Mouse (Mus musculus): ENCODE measurements around the gene Clec2g.
"Not testable (repeated sequence)": the region's sequence is repeated elsewhere in the genome, so short reads cannot be mapped to it uniquely, and the experiment has no call there.

Gene Clec2g

GRCm38 (mm10) chr6:128934081-128934480 lies at the start of gene Clec2g:
Gene Clec2g (plus strand): TSS chr6:128934381.
- DNase-seq (ENCODE audit: low spot score): not testable (repeated sequence)

- DNase-seq (ENCODE audit: low spot score): not testable (repeated sequence)
Measured at GRCm38 (mm10) chr6:128887091-128887790, 46.9 kb upstream of the Clec2g start, which contains the start of gene Clec2i. Gene Clec2i (plus strand): TSS chr6:128887588.

DNA sequence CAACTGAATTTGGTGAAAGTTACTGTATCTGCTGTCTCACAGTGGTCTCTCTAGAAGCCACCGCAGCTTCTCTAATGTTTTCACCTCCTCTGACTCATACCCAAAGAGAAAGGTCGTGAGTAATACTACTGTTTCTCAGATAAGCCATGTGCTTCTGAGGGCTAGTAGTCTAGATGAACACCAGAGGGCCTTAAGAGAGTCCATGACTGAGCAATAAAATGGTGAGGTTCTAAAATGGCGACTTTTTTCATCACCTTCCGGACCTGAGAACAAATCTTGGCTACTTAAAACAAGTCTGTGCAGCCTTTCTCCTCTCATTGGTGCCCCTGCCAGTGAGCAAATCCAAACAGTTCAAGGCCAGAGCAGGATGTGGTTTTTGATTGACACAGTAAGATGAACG lies 45.3 kb upstream of the Clec2g start:
- no peak for DNase-seq (ENCODE audit: low spot score)

DNA sequence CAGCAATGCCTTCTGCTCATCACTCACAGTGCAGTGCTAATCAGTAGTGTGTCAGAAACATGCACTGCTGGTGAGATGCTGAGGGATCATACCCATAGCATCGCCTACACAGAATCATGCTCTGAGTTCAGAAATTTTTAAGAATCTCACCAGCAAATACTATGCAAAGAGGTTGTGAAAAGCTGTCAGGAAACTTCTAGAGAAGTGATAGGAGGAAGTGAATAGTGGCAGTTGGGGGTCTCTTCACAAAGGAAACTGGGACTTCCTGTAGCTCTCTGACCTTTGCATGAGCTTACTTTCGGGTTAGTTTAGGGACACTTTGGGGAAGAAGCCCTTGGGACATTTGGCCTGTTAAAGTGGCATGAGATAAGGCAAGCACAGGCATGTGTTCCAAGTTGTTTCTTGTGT lies 43.2 kb upstream of the Clec2g start, which contains the start of gene BC035044:
BC035044 (minus strand) TSS at position 179 of the 408 bp plus-strand sequence.
- DNase-seq (ENCODE audit: low spot score): no peak

GRCm38 (mm10) chr6:128895404-128896001 lies 38.7 kb upstream of the Clec2g start:
- DNase-seq (ENCODE audit: low spot score): no peak

DNA sequence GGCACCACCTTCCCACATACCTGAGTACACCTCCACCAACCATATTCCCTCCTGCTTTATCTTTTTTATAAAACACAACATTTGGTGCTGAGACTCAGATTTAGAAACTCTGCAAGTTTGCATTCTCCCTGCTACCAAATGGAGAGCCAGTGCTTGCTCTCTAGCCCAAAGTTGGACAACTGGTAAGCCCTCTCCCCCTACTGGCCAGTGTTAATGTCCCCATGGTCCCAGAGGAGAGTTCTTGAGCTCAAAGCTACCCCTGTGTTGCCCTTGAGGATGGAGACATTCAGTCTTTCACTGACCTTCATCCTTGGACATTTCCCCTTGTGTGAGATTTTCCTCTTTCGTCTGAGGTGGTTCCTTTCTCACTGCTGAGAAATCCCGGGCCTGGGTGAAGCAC lies 34.1 kb upstream of the Clec2g start:
- DNase-seq (ENCODE audit: low spot score): no peak

GRCm38 (mm10) chr6:128900796-128901552 lies 33.2 kb upstream of the Clec2g start:
- not testable (repeated sequence) for DNase-seq (ENCODE audit: low spot score)

- DNase-seq (ENCODE audit: low spot score): no peak
Measured at GRCm38 (mm10) chr6:128913598-128914254, 20.5 kb upstream of the Clec2g start.

- DNase-seq (ENCODE audit: low spot score): no peak
Measured at GRCm38 (mm10) chr6:128917322-128917721, 16.9 kb upstream of the Clec2g start.

DNA sequence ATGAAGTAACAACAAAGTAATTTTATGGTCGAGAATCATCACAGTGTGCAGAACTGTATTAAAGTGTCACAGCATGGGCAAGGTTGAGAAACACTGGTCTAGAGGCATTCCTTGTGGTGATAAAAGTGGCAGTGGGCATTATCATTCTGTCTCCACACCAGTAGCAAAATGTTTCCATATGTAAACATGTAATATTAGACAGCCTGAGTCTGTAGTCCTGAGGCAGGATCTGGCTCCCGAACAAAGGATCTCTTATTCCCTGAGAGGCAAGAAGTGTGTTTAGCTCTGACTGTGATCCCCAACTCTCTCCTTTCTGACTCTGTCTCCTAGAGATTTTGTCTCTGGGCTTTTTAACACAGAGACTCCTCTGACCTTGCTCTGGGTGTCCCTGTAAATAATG lies 1.1 kb upstream of the Clec2g start:
- DNase-seq (ENCODE audit: low spot score): no peak

DNA sequence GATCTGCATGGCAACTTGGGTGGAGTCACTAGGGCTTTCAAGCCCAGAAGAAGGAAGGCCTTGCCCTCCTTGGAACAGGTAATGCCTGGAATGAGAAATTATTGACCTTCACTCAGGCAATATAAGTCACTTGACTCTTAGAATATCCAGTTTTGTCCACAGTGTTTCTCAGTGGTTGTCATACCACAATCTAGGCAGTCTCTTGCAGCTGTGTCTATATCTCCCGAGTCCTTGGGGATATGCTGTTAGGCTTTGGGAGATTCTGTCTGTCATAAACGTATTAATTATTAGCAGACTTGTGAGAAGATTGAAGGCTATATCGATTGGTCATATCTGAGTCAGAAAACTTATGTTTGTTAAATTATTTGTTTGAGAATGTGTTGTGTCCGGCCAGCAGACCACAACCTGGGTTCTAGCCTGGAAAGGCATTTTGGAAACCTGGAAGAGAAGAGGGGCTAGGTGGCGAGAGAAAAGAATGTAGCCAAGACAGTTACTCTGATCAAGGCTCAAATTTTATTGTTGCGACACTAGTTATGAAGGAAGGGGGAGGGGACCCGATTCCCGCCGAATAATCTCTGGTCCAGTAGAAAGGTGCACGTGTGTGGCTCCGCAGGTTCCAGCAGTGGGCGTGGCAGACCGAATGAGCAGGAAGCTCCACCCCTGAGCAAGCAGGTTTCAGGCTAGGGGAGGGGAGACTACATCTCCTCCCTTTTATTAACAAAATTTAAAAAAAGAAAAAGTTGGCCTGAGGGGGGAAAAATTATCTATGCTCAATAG lies 1.9 kb downstream of the Clec2g start:
- not testable (repeated sequence) for DNase-seq (ENCODE audit: low spot score)

DNA sequence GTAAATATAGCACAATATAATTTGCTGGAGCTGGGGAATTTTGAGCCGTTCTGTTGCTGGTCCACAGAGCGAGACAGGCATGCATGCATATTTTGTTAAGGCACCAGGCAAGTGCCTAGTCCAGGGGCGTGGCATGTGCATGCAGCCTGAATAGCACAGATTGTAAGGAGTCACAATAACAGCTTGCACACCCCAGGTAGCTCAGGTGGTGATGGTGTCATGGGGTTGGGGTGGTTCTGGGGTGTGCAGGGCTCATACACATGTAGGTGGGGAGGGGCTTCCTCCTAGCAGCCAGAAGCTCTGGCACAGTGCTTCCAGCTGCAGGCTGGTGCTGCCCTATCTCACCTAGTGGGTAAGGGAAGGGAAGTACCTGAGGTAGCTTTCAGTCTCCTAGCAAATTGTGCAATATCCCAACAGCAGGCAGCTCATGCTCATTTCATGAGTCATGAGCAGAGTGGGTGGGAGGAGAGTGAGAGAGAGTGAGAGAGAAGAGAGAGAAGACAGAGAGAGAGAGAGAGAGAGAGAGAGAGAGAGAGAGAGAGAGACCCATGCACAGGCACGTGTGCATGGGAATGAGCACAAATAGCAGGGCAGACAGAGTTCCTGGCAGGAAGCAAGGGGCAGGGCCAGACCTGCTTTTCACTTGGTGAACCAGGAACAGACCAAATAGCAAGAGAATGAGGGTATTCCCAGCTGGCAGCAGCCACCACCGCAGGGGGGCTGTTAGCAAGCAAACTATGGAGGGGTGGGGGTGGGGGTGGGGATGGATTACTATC lies 7.7 kb downstream of the Clec2g start:
- DNase-seq (ENCODE audit: low spot score): no peak

GRCm38 (mm10) chr6:128945564-128945963 lies 11.4 kb downstream of the Clec2g start:
- no peak for DNase-seq (ENCODE audit: low spot score)

GRCm38 (mm10) chr6:128961110-128961509 lies 26.9 kb downstream of the Clec2g start:
- no peak for DNase-seq (ENCODE audit: low spot score)

- not testable (repeated sequence) for DNase-seq (ENCODE audit: low spot score)
Measured at GRCm38 (mm10) chr6:128962108-128962507, 27.9 kb downstream of the Clec2g start.

GRCm38 (mm10) chr6:128964519-128964918 lies 30.3 kb downstream of the Clec2g start:
- no peak for DNase-seq (ENCODE audit: low spot score)

DNA sequence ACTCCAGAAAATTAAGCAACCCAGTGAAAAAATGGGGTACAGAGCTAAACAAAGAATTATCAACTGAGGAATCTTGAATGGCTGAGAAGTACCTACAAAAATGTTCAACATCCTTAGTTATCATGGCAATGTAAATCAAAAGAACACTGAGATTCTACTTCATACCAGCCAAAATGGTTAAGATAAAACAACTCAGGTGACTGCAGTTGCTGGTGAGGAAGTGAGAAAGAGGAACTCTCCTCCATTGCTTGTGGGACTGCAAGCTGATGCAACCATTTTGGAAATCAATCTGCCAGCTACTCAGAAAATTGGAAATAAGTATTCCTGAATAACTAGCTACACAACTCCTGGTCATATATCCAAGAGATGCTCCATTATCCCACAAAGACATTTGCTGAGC lies 34.3 kb downstream of the Clec2g start:
- DNase-seq (ENCODE audit: low spot score): no peak

DNA sequence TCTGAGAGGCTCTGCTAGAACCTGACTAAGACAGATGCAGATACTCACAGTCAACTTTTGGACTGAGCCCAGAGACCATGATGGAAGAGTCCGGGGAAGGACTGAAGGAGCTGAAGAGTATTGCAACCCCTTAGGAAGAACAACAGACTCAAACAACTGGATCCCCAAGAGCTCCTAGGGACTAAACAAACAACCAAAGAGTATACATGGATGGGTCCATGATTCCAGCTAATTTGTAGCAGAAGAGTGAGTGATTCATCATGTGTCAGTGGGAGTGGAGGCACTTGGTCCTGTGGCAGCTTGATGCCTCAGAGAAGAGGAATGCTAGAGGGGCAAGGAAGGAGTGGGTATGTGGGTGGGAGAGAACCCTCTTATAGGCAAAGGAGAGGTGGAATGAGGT lies 35.6 kb downstream of the Clec2g start:
- no peak for DNase-seq (ENCODE audit: low spot score)

DNA sequence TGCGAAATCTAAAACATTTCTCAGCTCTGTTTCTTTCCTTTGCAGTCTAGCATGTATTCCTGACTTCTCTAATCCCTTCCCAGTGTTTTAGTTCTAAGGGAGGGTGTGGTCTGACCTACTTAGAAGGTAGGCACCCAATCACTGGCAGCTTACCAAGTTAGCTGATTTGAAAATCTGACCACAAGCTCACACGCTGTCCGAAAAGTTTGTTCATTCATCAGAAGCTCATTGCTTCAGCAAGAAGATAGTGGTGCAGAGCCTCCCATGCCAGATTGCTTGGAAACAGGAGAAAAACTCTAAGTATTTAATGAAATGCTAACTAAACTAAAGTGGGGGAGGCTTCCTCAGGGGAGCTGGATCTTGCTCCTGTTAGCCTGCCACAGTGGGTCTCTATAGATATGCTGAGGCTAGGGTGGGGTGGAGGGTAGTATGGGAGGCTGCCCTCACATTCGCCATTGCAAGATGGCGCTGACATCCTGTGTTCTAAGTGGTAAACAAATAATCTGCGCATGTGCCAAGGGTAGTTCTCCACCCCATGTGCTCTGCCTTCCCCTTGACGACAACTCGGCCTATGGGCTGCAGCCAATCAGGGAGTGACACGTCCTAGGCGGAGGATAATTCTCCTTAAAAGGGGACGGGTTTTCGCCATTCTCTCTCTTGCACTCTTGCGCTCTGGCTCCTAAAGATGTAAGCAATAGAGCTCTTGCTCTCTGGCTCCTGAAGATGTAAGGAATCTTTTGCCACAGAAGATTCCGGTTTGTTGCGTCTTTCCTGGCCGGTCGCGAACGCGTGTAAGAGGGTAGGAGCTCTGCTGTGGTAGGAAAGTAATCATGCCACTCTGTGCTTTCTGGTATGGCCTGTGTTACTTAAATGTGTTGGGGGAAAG lies 36.6 kb downstream of the Clec2g start:
- DNase-seq (ENCODE audit: low spot score): not testable (repeated sequence)

All from embryo, embryonic 10 days (tissue).